Mouse (Mus musculus): ENCODE measurements around the gene Zc3h12a. TPM values are rescaled to one million over a fixed set of nuclear protein-coding genes. Genes with fewer than 3 reads are reported as not detected.

Zc3h12a gene
- polyA plus RNA-seq, 1 experiment from 2014 or later = 0.55 TPM

- no peak for ATAC-seq (ENCODE audit: low read depth)
- Histone ChIP-seq H3K4me1 (replicated peaks; ENCODE audit: control insufficient read depth, insufficient read depth, low read length) (no peaks in the 10 kb centered on the region), H3K4me2 (ENCODE audit: low read depth, low read length) (no peak overlapping the region), H3K27ac (ENCODE audit: low read length) (no peak overlapping the region), H3K27me3 (ENCODE audit: control insufficient read depth, insufficient read depth, low read depth, low read length) (no peaks in the 10 kb centered on the region), H3K36me3 (ENCODE audit: control insufficient read depth, insufficient read depth, low read length) (no peaks in the 10 kb centered on the region), H3K9ac (ENCODE audit: low read length) (no peak overlapping the region), H3K9me3 (ENCODE audit: control insufficient read depth, low read length) (0 out of 2 replicates have a peak, but pooled peaks cover 3% of the 10 kb centered on the region), H3K4me3 (ENCODE audit: low read length) (no peak overlapping the region)
- WGBS = 81% methylated on average over 6 of the region's 6 CpGs
These were observed 24.8 kb upstream of the Zc3h12a start for GRCm38 (mm10) chr4:125152469-125152868.

DNA sequence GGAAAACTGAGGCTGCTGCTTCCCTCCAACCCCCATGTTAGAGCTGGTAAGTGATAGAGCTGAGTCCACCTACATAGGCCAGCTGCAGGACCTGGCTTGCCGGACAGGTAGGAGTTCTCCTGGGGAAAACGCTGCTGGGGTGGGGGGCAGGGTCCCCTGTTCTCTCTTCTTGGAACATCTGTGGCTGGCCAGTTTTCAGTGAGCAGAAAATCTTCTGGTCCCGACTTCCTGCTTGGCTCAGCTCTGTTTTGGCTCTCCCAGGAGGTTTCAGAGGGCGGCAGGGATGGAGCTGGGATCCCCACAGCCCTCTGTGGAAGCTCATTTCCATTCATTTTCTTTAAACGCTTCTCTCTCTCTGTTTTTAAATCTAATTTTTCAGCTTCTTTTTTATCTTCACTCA lies 21.8 kb upstream of the Zc3h12a start:
- Histone ChIP-seq H3K4me1 (replicated peaks; ENCODE audit: control insufficient read depth, insufficient read depth, low read length) (no peaks in the 10 kb centered on the region), H3K9ac (ENCODE audit: low read length) (no peak overlapping the region)
- WGBS = 43% methylated on average over 5 of the region's 5 CpGs

GRCm38 (mm10) chr4:125147970-125148369 lies 20.3 kb upstream of the Zc3h12a start:
- Histone ChIP-seq H3K4me1 (replicated peaks; ENCODE audit: control insufficient read depth, insufficient read depth, low read length) (no peaks in the 10 kb centered on the region), H3K4me3 (ENCODE audit: low read length) (no peak overlapping the region), H3K4me2 (ENCODE audit: low read depth, low read length) (no peak overlapping the region), H3K9ac (ENCODE audit: low read length) (no peak overlapping the region), H3K27ac (ENCODE audit: low read length) (no peak overlapping the region), H3K27me3 (ENCODE audit: control insufficient read depth, insufficient read depth, low read depth, low read length) (no peaks in the 10 kb centered on the region; the same call in 1 of the 2 replicates), H3K9me3 (ENCODE audit: control insufficient read depth, low read length) (0 out of 2 replicates have a peak, but pooled peaks cover 3% of the 10 kb centered on the region), H3K36me3 (ENCODE audit: control insufficient read depth, insufficient read depth, low read length) (no peaks in the 10 kb centered on the region)
- WGBS = 89% methylated on average over 4 of the region's 4 CpGs
- ATAC-seq (ENCODE audit: low read depth) = no peak

More for the DNA sequence above, 21.8 kb upstream of the Zc3h12a start:
- ATAC-seq (ENCODE audit: low read depth) = no peak
- 0 out of 2 replicates have a peak, but pooled peaks cover 3% of the 10 kb centered on the region for H3K9me3 ChIP-seq (ENCODE audit: control insufficient read depth, low read length)
- no peak overlapping the region for H3K27ac ChIP-seq (ENCODE audit: low read length)
- no peaks in the 10 kb centered on the region; the same call in 1 of the 2 replicates for H3K27me3 ChIP-seq (ENCODE audit: control insufficient read depth, insufficient read depth, low read depth, low read length)
- no peaks in the 10 kb centered on the region for H3K36me3 ChIP-seq (ENCODE audit: control insufficient read depth, insufficient read depth, low read length)
- H3K4me3 ChIP-seq (ENCODE audit: low read length) = no peak overlapping the region
- no peak overlapping the region for H3K4me2 ChIP-seq (ENCODE audit: low read depth, low read length)

GRCm38 (mm10) chr4:125145213-125145612 lies 17.6 kb upstream of the Zc3h12a start:
- Histone ChIP-seq H3K27ac (ENCODE audit: low read length) (no peak overlapping the region), H3K4me2 (ENCODE audit: low read depth, low read length) (no peak overlapping the region), H3K9me3 (ENCODE audit: control insufficient read depth, low read length) (0 out of 2 replicates have a peak, but pooled peaks cover 3% of the 10 kb centered on the region), H3K36me3 (ENCODE audit: control insufficient read depth, insufficient read depth, low read length) (no peaks in the 10 kb centered on the region), H3K9ac (ENCODE audit: low read length) (no peak overlapping the region), H3K27me3 (ENCODE audit: control insufficient read depth, insufficient read depth, low read depth, low read length) (no peaks in the 10 kb centered on the region; the same call in 1 of the 2 replicates), H3K4me3 (ENCODE audit: low read length) (no peak overlapping the region), H3K4me1 (replicated peaks; ENCODE audit: control insufficient read depth, insufficient read depth, low read length) (no peaks in the 10 kb centered on the region)
- WGBS = 12% methylated on average over 10 of the region's 10 CpGs
- ATAC-seq (ENCODE audit: low read depth) = no peak

- H3K4me1 ChIP-seq (replicated peaks; ENCODE audit: control insufficient read depth, insufficient read depth, low read length) = no peaks in the 10 kb centered on the region
These were observed 17.0 kb upstream of the Zc3h12a start for GRCm38 (mm10) chr4:125144627-125145026.

GRCm38 (mm10) chr4:125144211-125144610 lies 16.6 kb upstream of the Zc3h12a start:
- no peak overlapping the region for H3K4me2 ChIP-seq (ENCODE audit: low read depth, low read length)
- H3K27me3 ChIP-seq (ENCODE audit: control insufficient read depth, insufficient read depth, low read depth, low read length) = no peaks in the 10 kb centered on the region; the same call in 1 of the 2 replicates
- no peak overlapping the region for H3K4me3 ChIP-seq (ENCODE audit: low read length)
- no peak overlapping the region for H3K9ac ChIP-seq (ENCODE audit: low read length)
- no peaks in the 10 kb centered on the region for H3K4me1 ChIP-seq (replicated peaks; ENCODE audit: control insufficient read depth, insufficient read depth, low read length)
- H3K27ac ChIP-seq (ENCODE audit: low read length) = no peak overlapping the region
- 82% methylated on average over 5 of the region's 5 CpGs for WGBS
- H3K9me3 ChIP-seq (ENCODE audit: control insufficient read depth, low read length) = 0 out of 2 replicates have a peak, but pooled peaks cover 3% of the 10 kb centered on the region
- no peak for ATAC-seq (ENCODE audit: low read depth)
- no peaks in the 10 kb centered on the region for H3K36me3 ChIP-seq (ENCODE audit: control insufficient read depth, insufficient read depth, low read length)

More at GRCm38 (mm10) chr4:125144627-125145026, 17.0 kb upstream of the Zc3h12a start:
- no peak for ATAC-seq (ENCODE audit: low read depth)
- Histone ChIP-seq H3K4me3 (ENCODE audit: low read length) (no peak overlapping the region), H3K4me2 (ENCODE audit: low read depth, low read length) (no peak overlapping the region), H3K9ac (ENCODE audit: low read length) (no peak overlapping the region), H3K9me3 (ENCODE audit: control insufficient read depth, low read length) (0 out of 2 replicates have a peak, but pooled peaks cover 3% of the 10 kb centered on the region), H3K36me3 (ENCODE audit: control insufficient read depth, insufficient read depth, low read length) (no peaks in the 10 kb centered on the region), H3K27ac (ENCODE audit: low read length) (no peak overlapping the region), H3K27me3 (ENCODE audit: control insufficient read depth, insufficient read depth, low read depth, low read length) (no peaks in the 10 kb centered on the region; the same call in 1 of the 2 replicates)
- 34% methylated on average over 7 of the region's 7 CpGs for WGBS

GRCm38 (mm10) chr4:125138321-125138720 lies 10.7 kb upstream of the Zc3h12a start:
- no peaks in the 10 kb centered on the region; the same call in 1 of the 2 replicates for H3K27me3 ChIP-seq (ENCODE audit: control insufficient read depth, insufficient read depth, low read depth, low read length)
- no peak for ATAC-seq (ENCODE audit: low read depth)
- no peak overlapping the region for H3K4me2 ChIP-seq (ENCODE audit: low read depth, low read length)
- no peak overlapping the region for H3K27ac ChIP-seq (ENCODE audit: low read length)
- no peak overlapping the region for H3K9ac ChIP-seq (ENCODE audit: low read length)
- no peaks in the 10 kb centered on the region for H3K36me3 ChIP-seq (ENCODE audit: control insufficient read depth, insufficient read depth, low read length)
- H3K9me3 ChIP-seq (ENCODE audit: control insufficient read depth, low read length) = no peaks in the 10 kb centered on the region
- no peaks in the 10 kb centered on the region for H3K4me1 ChIP-seq (replicated peaks; ENCODE audit: control insufficient read depth, insufficient read depth, low read length)
- no peak overlapping the region for H3K4me3 ChIP-seq (ENCODE audit: low read length)
- WGBS = 35% methylated on average over 7 of the region's 7 CpGs

GRCm38 (mm10) chr4:125136303-125136888 lies 8.8 kb upstream of the Zc3h12a start:
- no peak overlapping the region for H3K27ac ChIP-seq (ENCODE audit: low read length)
- ATAC-seq (ENCODE audit: low read depth) = no peak
- H3K4me1 ChIP-seq (replicated peaks; ENCODE audit: control insufficient read depth, insufficient read depth, low read length) = no peaks in the 10 kb centered on the region
- no peaks in the 10 kb centered on the region for H3K36me3 ChIP-seq (ENCODE audit: control insufficient read depth, insufficient read depth, low read length)
- no peak overlapping the region for H3K4me2 ChIP-seq (ENCODE audit: low read depth, low read length)
- no peaks in the 10 kb centered on the region for H3K27me3 ChIP-seq (ENCODE audit: control insufficient read depth, insufficient read depth, low read depth, low read length)
- no peak overlapping the region for H3K4me3 ChIP-seq (ENCODE audit: low read length)
- WGBS = 57% methylated on average over 12 of the region's 12 CpGs
- H3K9me3 ChIP-seq (ENCODE audit: control insufficient read depth, low read length) = no peaks in the 10 kb centered on the region
- no peak overlapping the region for H3K9ac ChIP-seq (ENCODE audit: low read length)

- Histone ChIP-seq H3K27me3 (ENCODE audit: control insufficient read depth, insufficient read depth, low read depth, low read length) (no peaks in the 10 kb centered on the region), H3K36me3 (ENCODE audit: control insufficient read depth, insufficient read depth, low read length) (no peaks in the 10 kb centered on the region), H3K9me3 (ENCODE audit: control insufficient read depth, low read length) (no peaks in the 10 kb centered on the region), H3K4me2 (ENCODE audit: low read depth, low read length) (no peak overlapping the region), H3K9ac (ENCODE audit: low read length) (no peak overlapping the region), H3K4me1 (replicated peaks; ENCODE audit: control insufficient read depth, insufficient read depth, low read length) (no peaks in the 10 kb centered on the region), H3K4me3 (ENCODE audit: low read length) (no peak overlapping the region), H3K27ac (ENCODE audit: low read length) (no peak overlapping the region)
- WGBS = 74% methylated on average over 10 of the region's 10 CpGs
- no peak for ATAC-seq (ENCODE audit: low read depth)
These were observed 7.6 kb upstream of the Zc3h12a start for GRCm38 (mm10) chr4:125135076-125135855.

Data from lung, embryonic 16.5 days (tissue).